Mouse (Mus musculus) spleen, adult 2 months (tissue): ENCODE results near the gene Frs2.

ENCODE experiments used
- CTCF ChIP-seq: fragments of 200-500 bp; IDR thresholded peaks from 2 replicates; pipeline ENCODE4 v1.5.1; 2011; ENCODE audit warnings: mild to moderate bottlenecking, inconsistent platforms; ENCODE audit not compliant: insufficient read depth, insufficient read length, insufficient replicate concordance; ENCODE audit errors: extremely low read depth
- POLR2A ChIP-seq: fragments of 200-500 bp; IDR thresholded peaks from 2 replicates; pipeline ENCODE4 v1.6.1; 2011; ENCODE audit warnings: low read depth, low read length, inconsistent platforms

DNA sequence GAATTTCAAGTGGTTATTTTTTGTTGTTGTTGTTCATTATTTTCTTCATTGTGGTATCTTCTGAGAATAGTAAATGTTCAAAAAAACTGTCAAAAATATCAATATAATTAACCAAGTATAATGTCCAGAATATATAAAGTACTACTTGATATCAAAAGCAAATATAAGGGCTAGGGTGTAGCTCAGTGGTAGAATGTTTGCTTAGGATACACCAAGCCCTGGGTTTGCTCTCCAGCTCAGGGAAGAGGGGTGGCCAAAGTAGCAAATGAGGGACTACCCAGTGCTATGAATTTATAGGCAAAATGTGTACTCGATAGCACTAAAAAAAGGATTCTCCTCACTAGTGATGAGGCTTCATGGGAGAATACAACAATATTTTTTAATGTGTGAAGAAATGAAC, 24.8 kb upstream of the Frs2 start:
- TF ChIP-seq CTCF (no peak), POLR2A (no peak)
